25 mouse cellular contexts compared by ENCODE assay signal in genomic region chr17:60181241-60181640, GRCm38 (mm10).
"Had no signal": no experiment of that assay in that cellular context is flagged by ENCODE, and none has a peak within 500 bp of the region (broad histone marks: within the 10 kb centered on the region; RNA-seq: fewer than 3 reads in every experiment).

No protein-coding gene starts in this region.

- H3K4me2 ChIP-seq: heart, embryonic 12.5 days; hindbrain, embryonic 13.5 days; hindbrain, embryonic 15.5 days; intestine, embryonic 15.5 days; limb, embryonic 13.5 days; limb, embryonic 15.5 days; liver, embryonic 12.5 days had no signal

- H3K4me1 ChIP-seq: heart, embryonic 10.5 days; heart, embryonic 12.5 days; hindbrain, embryonic 10.5 days; hindbrain, embryonic 13.5 days; hindbrain, embryonic 15.5 days; intestine, embryonic 15.5 days; limb, embryonic 13.5 days; limb, embryonic 15.5 days; liver, embryonic 12.5 days had no signal

- H3K27me3 ChIP-seq: heart, embryonic 12.5 days; hindbrain, embryonic 13.5 days; hindbrain, embryonic 15.5 days; intestine, embryonic 15.5 days; limb, embryonic 13.5 days; limb, embryonic 15.5 days; liver, embryonic 12.5 days had no signal

- H3K27ac ChIP-seq: gastrocnemius, adult 2 months; heart, embryonic 10.5 days; hindbrain, embryonic 10.5 days; hindbrain, embryonic 13.5 days; hindbrain, embryonic 15.5 days; intestine, embryonic 15.5 days; layer of hippocampus, adult 2 months; limb, embryonic 13.5 days; limb, embryonic 15.5 days; liver, embryonic 12.5 days; liver, embryonic 14.5 days had no signal

- ATAC-seq: inflammation-experienced regulatory T-cells, adult 6 months; intestine, embryonic 15.5 days; intestine, postnatal 0 days; liver, embryonic 12.5 days had no signal

- DNase-seq: gastrocnemius, adult 2 months; gastrocnemius, postnatal 10 days; gastrocnemius, postnatal 25 days; heart, adult 18-20 months; heart, postnatal 10 days; heart, postnatal 4 days; kidney, adult 18-20 months; kidney, adult 8-10 months; kidney, postnatal 10 days; kidney, postnatal 25 days; kidney, postnatal 4 days; layer of hippocampus, postnatal 36 days had no signal

- H3K4me3 ChIP-seq: gastrocnemius, adult 2 months; heart, embryonic 10.5 days; heart, embryonic 12.5 days; hindbrain, embryonic 10.5 days; hindbrain, embryonic 13.5 days; hindbrain, embryonic 15.5 days; intestine, embryonic 15.5 days; layer of hippocampus, adult 2 months; limb, embryonic 13.5 days; limb, embryonic 15.5 days; liver, embryonic 12.5 days had no signal

- H3K36me3 ChIP-seq: heart, embryonic 10.5 days; heart, embryonic 12.5 days; hindbrain, embryonic 10.5 days; hindbrain, embryonic 13.5 days; hindbrain, embryonic 15.5 days; intestine, embryonic 15.5 days; limb, embryonic 13.5 days; limb, embryonic 15.5 days; liver, embryonic 12.5 days had no signal

- H3K9ac ChIP-seq: heart, embryonic 12.5 days; hindbrain, embryonic 13.5 days; hindbrain, embryonic 15.5 days; intestine, embryonic 15.5 days; limb, embryonic 13.5 days; limb, embryonic 15.5 days; liver, embryonic 12.5 days; liver, embryonic 14.5 days had no signal

- H3K9me3 ChIP-seq: heart, embryonic 10.5 days; heart, embryonic 12.5 days; hindbrain, embryonic 10.5 days; hindbrain, embryonic 13.5 days; hindbrain, embryonic 15.5 days; intestine, embryonic 15.5 days; limb, embryonic 13.5 days; limb, embryonic 15.5 days; liver, embryonic 12.5 days had no signal
